Comparison of ENCODE assay signal across 12 mouse cellular contexts in the genomic region with DNA sequence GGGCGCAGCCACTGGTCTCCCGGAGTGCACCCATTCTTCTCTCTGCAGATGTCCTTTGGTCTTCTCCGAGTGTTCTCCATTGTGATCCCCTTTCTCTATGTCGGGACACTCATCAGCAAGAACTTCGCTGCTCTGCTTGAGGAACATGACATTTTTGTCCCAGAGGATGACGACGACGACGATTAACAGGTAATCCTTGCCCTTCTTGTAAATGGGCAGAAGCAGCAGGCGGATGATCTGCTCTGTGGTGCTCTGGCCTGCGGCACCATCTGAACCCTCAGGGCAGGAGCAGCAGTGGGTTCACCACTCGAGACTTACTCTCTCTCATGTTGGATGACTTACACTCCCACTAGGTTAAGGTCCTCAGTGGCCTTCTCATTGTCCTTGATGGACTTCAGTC. TPM values are rescaled to one million over a fixed set of nuclear protein-coding genes. Genes with fewer than 3 reads are reported as not detected.
DNase-seq lines count a peak whose midpoint lies in the region; ATAC-seq and TF ChIP-seq lines count a peak whose summit lies in the region.
"Had no signal": no experiment of that assay in that cellular context is flagged by ENCODE, and none has a peak within 500 bp of the region (broad histone marks: within the 10 kb centered on the region; RNA-seq: fewer than 3 reads in every experiment).

No protein-coding gene starts in this region.

- no peak for TF ChIP-seq CTCF in E14TG2a.4 (conservative IDR thresholded peaks at IDR 0.05; ENCODE audit: low read length)

- peak overlapping the region; percentile 91 for H3K4me3 ChIP-seq in erythroblast, embryonic 14.5 days (replicated peaks)
- H3K4me3 ChIP-seq in intestine, embryonic 14.5 days (ENCODE audit: low read depth, low read length), result no peak overlapping the region
- H3K4me3 ChIP-seq in intestine, embryonic 15.5 days (replicated peaks), result no peak overlapping the region
- H3K4me3 ChIP-seq in E14TG2a.4 (replicated peaks; ENCODE audit: low read length), result peak overlapping the region; percentile 92
- H3K4me3 ChIP-seq in liver, embryonic 12.5 days, result 0 out of 2 replicates have a peak overlapping the region, but pooled peaks have one; percentile 78

- no peak overlapping the region for H3K9ac ChIP-seq in intestine, embryonic 14.5 days (ENCODE audit: low read length)
- H3K9ac ChIP-seq in intestine, embryonic 15.5 days, result no peak overlapping the region
- H3K9ac ChIP-seq in liver, embryonic 12.5 days, result 0 out of 2 replicates have a peak overlapping the region, but pooled peaks have one; percentile 15

- H3K4me1 ChIP-seq in erythroblast, embryonic 14.5 days (ENCODE audit: control insufficient read depth), result peaks cover 79% of the 10 kb centered on the region
- peaks cover 17% of the 10 kb centered on the region for H3K4me1 ChIP-seq in intestine, embryonic 14.5 days (replicated peaks; ENCODE audit: control insufficient read depth, insufficient read depth, low read length)
- H3K4me1 ChIP-seq in intestine, embryonic 15.5 days (replicated peaks), result peaks cover 33% of the 10 kb centered on the region
- H3K4me1 ChIP-seq in E14TG2a.4 (replicated peaks; ENCODE audit: low read depth, low read length), result peaks cover 88% of the 10 kb centered on the region
- peaks cover 88% of the 10 kb centered on the region for H3K4me1 ChIP-seq in liver, embryonic 12.5 days

- H3K4me2 ChIP-seq in intestine, embryonic 14.5 days (ENCODE audit: low read length), result peak overlapping the region; percentile 16; the same call in 1 of the 2 replicates
- H3K4me2 ChIP-seq in intestine, embryonic 15.5 days (replicated peaks), result no peak overlapping the region; the same call in 1 of the 2 replicates
- H3K4me2 ChIP-seq in liver, embryonic 12.5 days, result peak overlapping the region; percentile 94

- H3K9me3 ChIP-seq in erythroblast, embryonic 14.5 days (ENCODE audit: control insufficient read depth, low read length), result peaks cover 2% of the 10 kb centered on the region; the same call in 1 of the 2 replicates
- no peaks in the 10 kb centered on the region for H3K9me3 ChIP-seq in intestine, embryonic 14.5 days (ENCODE audit: control insufficient read depth, low read length)
- no peaks in the 10 kb centered on the region for H3K9me3 ChIP-seq in intestine, embryonic 15.5 days
- no peaks in the 10 kb centered on the region for H3K9me3 ChIP-seq in E14TG2a.4 (ENCODE audit: low read length)
- H3K9me3 ChIP-seq in liver, embryonic 12.5 days (replicated peaks), result no peaks in the 10 kb centered on the region

- no peaks in the 10 kb centered on the region for H3K27me3 ChIP-seq in erythroblast, embryonic 14.5 days (ENCODE audit: control insufficient read depth)
- H3K27me3 ChIP-seq in intestine, embryonic 14.5 days (replicated peaks; ENCODE audit: control insufficient read depth, insufficient read depth, low read length), result no peaks in the 10 kb centered on the region
- H3K27me3 ChIP-seq in intestine, embryonic 15.5 days (replicated peaks), result no peaks in the 10 kb centered on the region
- peaks cover 3% of the 10 kb centered on the region for H3K27me3 ChIP-seq in E14TG2a.4 (ENCODE audit: insufficient read depth, low read length)
- no peaks in the 10 kb centered on the region for H3K27me3 ChIP-seq in liver, embryonic 12.5 days (replicated peaks)

- H3K36me3 ChIP-seq in erythroblast, embryonic 14.5 days (ENCODE audit: control insufficient read depth), result peaks cover 86% of the 10 kb centered on the region
- H3K36me3 ChIP-seq in intestine, embryonic 14.5 days (ENCODE audit: control insufficient read depth, insufficient read depth, low read length), result peaks cover 40% of the 10 kb centered on the region
- H3K36me3 ChIP-seq in intestine, embryonic 15.5 days, result peaks cover 31% of the 10 kb centered on the region
- peaks cover 52% of the 10 kb centered on the region for H3K36me3 ChIP-seq in E14TG2a.4 (ENCODE audit: insufficient read depth, low read length)
- peaks cover 70% of the 10 kb centered on the region for H3K36me3 ChIP-seq in liver, embryonic 12.5 days

- H3K27ac ChIP-seq in intestine, embryonic 14.5 days (ENCODE audit: low read depth), result 0 out of 2 replicates have a peak overlapping the region, but pooled peaks have one; percentile 9
- H3K27ac ChIP-seq in intestine, embryonic 15.5 days, result no peak overlapping the region
- peak overlapping the region; percentile 91 for H3K27ac ChIP-seq in liver, embryonic 12.5 days

- no peak for DNase-seq in intestine, embryonic 14.5 days (ENCODE audit: low spot score)
- no peak for DNase-seq in ovary, postnatal 10 days (ENCODE audit: low spot score)
- no peak for DNase-seq in retina, postnatal 1 day
- DNase-seq: cerebellum, adult 8-10 months; lung, postnatal 14 days; right cerebral cortex, adult 18-20 months had no signal

- no peak for ATAC-seq in erythroblast, adult 5-6 weeks (replicated peaks; ENCODE audit: low FRiP score, poor library complexity, severe bottlenecking)
- ATAC-seq in intestine, embryonic 14.5 days (replicated peaks; ENCODE audit: low FRiP score, low TSS enrichment, low read depth), result no peak
- ATAC-seq in intestine, embryonic 15.5 days, result no peak
- ATAC-seq in liver, embryonic 12.5 days, result no peak
- ATAC-seq: activated CD4-positive, CD25-positive, alpha-beta regulatory T cell, adult 4 months had no signal

- WGBS in intestine, embryonic 14.5 days, result 93% methylated on average over 12 of the region's 12 CpGs
- WGBS in intestine, embryonic 15.5 days, result 94% methylated on average over 12 of the region's 12 CpGs
- 91% methylated on average over 12 of the region's 12 CpGs for WGBS in liver, embryonic 12.5 days (ENCODE audit: insufficient replicate concordance)

RNA-seq across cellular contexts. Expression of a gene that starts 6.3 kb away (rescaled TPM):
- 28.3 and 30.8 TPM in 2 replicates for polyA plus RNA-seq in erythroblast, embryonic 14.5 days (2012)
- 34.2 and 88.6 TPM in 2 replicates for total RNA-seq in erythroblast, adult 5-6 weeks (2015; ENCODE audit: low replicate concordance)
- 55.3 and 85.6 TPM in 2 replicates for total RNA-seq in erythroblast, adult 5-6 weeks (2017; ENCODE audit: low replicate concordance)
- 426 and 466 TPM in 2 replicates for polyA plus RNA-seq in intestine, embryonic 14.5 days (2014; fragmentation: Nextera tagmentation; extraction: Ambion mirVana)
- polyA plus RNA-seq in intestine, embryonic 15.5 days (2015; fragmentation: Nextera tagmentation; extraction: Ambion mirVana), result 502 and 513 TPM in 2 replicates
- polyA plus RNA-seq in liver, embryonic 12.5 days (2016; fragmentation: Nextera tagmentation; extraction: Ambion mirVana), result 368 and 383 TPM in 2 replicates

RNA-seq across cellular contexts. Expression of a gene that starts 9.1 kb away (rescaled TPM):
- polyA plus RNA-seq in erythroblast, embryonic 14.5 days (2012), result 17.6 and 17.8 TPM in 2 replicates
- total RNA-seq in erythroblast, adult 5-6 weeks (2015; ENCODE audit: low replicate concordance), result 91.5 and 150 TPM in 2 replicates
- total RNA-seq in erythroblast, adult 5-6 weeks (2017; ENCODE audit: low replicate concordance), result 42.7 and 69.4 TPM in 2 replicates
- 260 and 272 TPM in 2 replicates for polyA plus RNA-seq in intestine, embryonic 14.5 days (2014; fragmentation: Nextera tagmentation; extraction: Ambion mirVana)
- polyA plus RNA-seq in intestine, embryonic 15.5 days (2015; fragmentation: Nextera tagmentation; extraction: Ambion mirVana), result 277 and 308 TPM in 2 replicates
- polyA plus RNA-seq in liver, embryonic 12.5 days (2016; fragmentation: Nextera tagmentation; extraction: Ambion mirVana), result 193 and 196 TPM in 2 replicates

RNA-seq across cellular contexts. Expression of a gene that starts 9.1 kb away (rescaled TPM):
- polyA plus RNA-seq in erythroblast, embryonic 14.5 days (2012), result 1.8 and 2.3 TPM in 2 replicates
- 22.7 and 44.9 TPM in 2 replicates for total RNA-seq in erythroblast, adult 5-6 weeks (2015; ENCODE audit: low replicate concordance)
- 79.0 and 86.0 TPM in 2 replicates for total RNA-seq in erythroblast, adult 5-6 weeks (2017; ENCODE audit: low replicate concordance)
- 9.9 and 13.2 TPM in 2 replicates for polyA plus RNA-seq in intestine, embryonic 14.5 days (2014; fragmentation: Nextera tagmentation; extraction: Ambion mirVana)
- 13.1 and 13.4 TPM in 2 replicates for polyA plus RNA-seq in intestine, embryonic 15.5 days (2015; fragmentation: Nextera tagmentation; extraction: Ambion mirVana)
- polyA plus RNA-seq in liver, embryonic 12.5 days (2016; fragmentation: Nextera tagmentation; extraction: Ambion mirVana), result 39.1 and 42.8 TPM in 2 replicates

RNA-seq across cellular contexts. Expression of a gene that starts 9.1 kb away (rescaled TPM):
- polyA plus RNA-seq in erythroblast, embryonic 14.5 days (2012), result 17.6 and 23.0 TPM in 2 replicates
- 49.5 and 74.2 TPM in 2 replicates for total RNA-seq in erythroblast, adult 5-6 weeks (2015; ENCODE audit: low replicate concordance)
- total RNA-seq in erythroblast, adult 5-6 weeks (2017; ENCODE audit: low replicate concordance), result 22.7 and 56.3 TPM in 2 replicates
- polyA plus RNA-seq in intestine, embryonic 14.5 days (2014; fragmentation: Nextera tagmentation; extraction: Ambion mirVana), result 59.7 and 61.2 TPM in 2 replicates
- 144 and 176 TPM in 2 replicates for polyA plus RNA-seq in intestine, embryonic 15.5 days (2015; fragmentation: Nextera tagmentation; extraction: Ambion mirVana)
- 36.5 and 40.8 TPM in 2 replicates for polyA plus RNA-seq in liver, embryonic 12.5 days (2016; fragmentation: Nextera tagmentation; extraction: Ambion mirVana)

RNA-seq across cellular contexts. Expression of a gene that starts 32.2 kb away (rescaled TPM):
- 0.08 TPM in 1 of 2 replicates, not detected in the other for polyA plus RNA-seq in erythroblast, embryonic 14.5 days (2012)
- total RNA-seq in erythroblast, adult 5-6 weeks (2015; ENCODE audit: low replicate concordance), result not detected in 2 replicates
- 0.26 TPM in 1 of 2 replicates, not detected in the other for total RNA-seq in erythroblast, adult 5-6 weeks (2017; ENCODE audit: low replicate concordance)
- polyA plus RNA-seq in intestine, embryonic 14.5 days (2014; fragmentation: Nextera tagmentation; extraction: Ambion mirVana), result 8.4 and 8.5 TPM in 2 replicates
- polyA plus RNA-seq in intestine, embryonic 15.5 days (2015; fragmentation: Nextera tagmentation; extraction: Ambion mirVana), result 9.0 and 11.2 TPM in 2 replicates
- 8.0 and 8.1 TPM in 2 replicates for polyA plus RNA-seq in liver, embryonic 12.5 days (2016; fragmentation: Nextera tagmentation; extraction: Ambion mirVana)

Comparison
In these comparisons a context has a peak if more than half of its experiments do, and no peak if none do; other contexts are left out.
1. H3K4me3 ChIP-seq: peak in erythroblast, embryonic 14.5 days (single experiment), E14TG2a.4 (single experiment) and liver, embryonic 12.5 days (single experiment); none in intestine, embryonic 14.5 days (single experiment) and intestine, embryonic 15.5 days (single experiment).
2. RNA of a gene that starts 6.3 kb away (polyA plus RNA-seq): 502 to 513 TPM in intestine, embryonic 15.5 days, 426 to 466 TPM in intestine, embryonic 14.5 days and 368 to 383 TPM in liver, embryonic 12.5 days; 28.3 to 30.8 TPM in erythroblast, embryonic 14.5 days; every median in the first group is over 10 times any median in the second.
3. RNA of a gene that starts 9.1 kb away (polyA plus RNA-seq): 277 to 308 TPM in intestine, embryonic 15.5 days, 260 to 272 TPM in intestine, embryonic 14.5 days and 193 to 196 TPM in liver, embryonic 12.5 days; 17.6 to 17.8 TPM in erythroblast, embryonic 14.5 days; every median in the first group is over 10 times any median in the second.